Mouse (Mus musculus) neural tube, embryonic 12.5 days (tissue): ENCODE data around the gene Eefsec. TPM values are rescaled to one million over a fixed set of nuclear protein-coding genes. Genes with fewer than 3 reads are reported as not detected.
A peak's percentile ranks its signal among the peaks of the same experiment; 100 is the strongest.

Source experiments
- ATAC-seq: fragments of 200-750 bp; cut with Nextera tagmentation; 2 replicates; pipeline ENCODE4 v1.8.0; 2017; ENCODE audit warnings: low read depth, mild to moderate bottlenecking, moderate TSS enrichment, moderate library complexity; ENCODE audit not compliant: low FRiP score
- H3K27ac ChIP-seq: fragments of 300-500 bp; sonication (generic); 2 replicates; pipeline ENCODE4 v1.5.1; 2016
- H3K27me3 ChIP-seq: fragments of 300-500 bp; sonication (generic); replicated peaks from 2 replicates; pipeline ENCODE4 v1.6.1; 2016; ENCODE audit warnings: mild to moderate bottlenecking
- H3K36me3 ChIP-seq: fragments of 300-500 bp; sonication (generic); 2 replicates; pipeline ENCODE4 v1.6.1; 2016; ENCODE audit warnings: mild to moderate bottlenecking
- H3K4me1 ChIP-seq: fragments of 300-500 bp; sonication (generic); 2 replicates; pipeline ENCODE4 v1.6.1; 2016
- H3K4me2 ChIP-seq: fragments of 300-500 bp; sonication (generic); replicated peaks from 2 replicates; pipeline ENCODE4 v1.6.1; 2016; ENCODE audit warnings: mild to moderate bottlenecking
- H3K4me3 ChIP-seq: fragments of 300-500 bp; sonication (generic); 2 replicates; pipeline ENCODE4 v1.5.1; 2016
- H3K9ac ChIP-seq: fragments of 300-500 bp; sonication (generic); 2 replicates; pipeline ENCODE4 v1.6.1; 2016; ENCODE audit warnings: mild to moderate bottlenecking
- H3K9me3 ChIP-seq: fragments of 300-500 bp; sonication (generic); 2 replicates; pipeline ENCODE4 v1.6.1; 2016; ENCODE audit warnings: mild to moderate bottlenecking
- WGBS: fragments of 180-500 bp; shearing (Covaris S2); methylation state at CpG from one replicate; pipeline ENCODE4 v1.1.7; 2016; 5-methylcytosine and 5-hydroxymethylcytosine counted together
- polyA plus RNA-seq: library from polyadenylated mRNA; unstranded; fragments of >200 nt; fragmentation: Nextera tagmentation; extraction: Ambion mirVana; gene quantifications from 2 replicates; pipeline ENCODE4 v1.2.1, GENCODE M21; 2016

Eefsec gene
- polyA plus RNA-seq = 26.2 and 29.2 TPM in 2 replicates

DNA sequence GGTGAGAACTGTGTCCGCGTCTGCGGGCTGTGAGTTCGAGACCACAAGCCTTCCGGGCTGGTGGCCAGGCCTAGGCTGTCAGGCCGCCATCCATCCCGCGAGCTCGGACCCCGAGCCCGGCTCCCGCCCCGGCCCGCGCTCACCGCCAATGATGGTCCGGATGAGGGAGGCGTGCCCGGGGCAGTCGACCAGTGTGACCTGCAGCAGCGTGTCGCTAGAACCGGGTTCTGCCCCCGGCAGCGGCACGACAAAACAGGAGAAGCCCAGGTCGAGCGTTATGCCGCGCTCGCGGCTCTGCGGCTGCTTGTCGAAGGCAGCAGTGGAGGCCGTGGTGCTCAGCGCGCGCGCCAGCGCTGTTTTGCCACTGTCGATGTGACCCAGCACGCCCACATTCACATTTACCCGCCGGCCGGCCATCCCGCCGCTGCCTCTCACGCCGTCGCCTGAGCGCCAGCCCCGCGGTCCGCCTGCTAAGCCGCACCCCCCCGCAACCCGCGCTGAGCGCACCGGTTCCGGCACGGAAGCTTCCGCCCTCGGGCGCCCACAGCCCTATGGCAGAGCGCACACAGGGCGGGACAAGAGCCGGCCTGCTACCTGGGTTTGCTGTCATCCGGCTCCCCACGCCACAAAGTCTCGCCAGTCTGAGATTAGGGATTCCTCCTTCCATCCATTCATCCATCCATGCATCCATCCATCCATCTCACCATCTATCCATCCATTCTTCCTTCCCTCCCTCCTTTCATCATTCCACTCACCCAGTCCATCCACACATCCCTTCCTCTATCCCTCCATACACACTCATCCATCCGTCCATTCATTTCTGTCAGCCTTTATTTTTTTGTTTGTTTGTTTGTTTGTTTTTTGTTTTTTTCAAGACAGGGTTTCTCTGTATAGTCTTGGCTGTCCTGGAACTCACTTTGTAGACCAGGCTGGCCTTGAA is at the start of gene Eefsec:
Gene Eefsec, minus strand, starts transcription at position 477 of the 940 bp plus-strand sequence.
- WGBS = under 1% methylated on average over 72 of the region's 72 CpGs
- ATAC-seq = peak; percentile 89

DNA sequence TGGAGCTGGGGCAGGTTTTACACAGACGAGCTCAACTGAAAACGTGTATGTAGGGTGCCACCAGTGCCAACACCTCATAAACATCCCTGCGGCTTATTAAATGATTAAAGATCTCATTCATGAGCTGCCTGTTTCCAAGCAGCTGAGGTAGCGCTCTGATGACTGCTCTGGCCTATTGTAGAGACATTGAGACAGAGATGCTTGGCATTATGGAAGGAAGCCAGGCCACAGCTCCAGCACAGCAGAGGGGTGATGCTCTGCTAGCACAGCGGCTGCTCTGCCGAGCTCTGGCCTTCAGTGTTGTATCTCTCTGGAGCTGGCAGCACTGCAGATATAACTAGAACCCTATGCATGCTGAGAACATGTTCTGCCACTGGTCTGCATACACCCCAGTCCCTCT is 47.4 kb upstream of the Eefsec start:
- H3K9me3 ChIP-seq = no peaks in the 10 kb centered on the region
- H3K4me2 ChIP-seq = no peak overlapping the region
- H3K4me1 ChIP-seq = no peaks in the 10 kb centered on the region
- no peaks in the 10 kb centered on the region for H3K27me3 ChIP-seq
- H3K27ac ChIP-seq = no peak overlapping the region
- 91% methylated on average over 6 of the region's 6 CpGs for WGBS
- H3K36me3 ChIP-seq = peaks cover 57% of the 10 kb centered on the region
- no peak overlapping the region for H3K4me3 ChIP-seq
- ATAC-seq = no peak
- no peak overlapping the region for H3K9ac ChIP-seq

More for the DNA sequence above, at the start of gene Eefsec:
- H3K9me3 ChIP-seq = no peaks in the 10 kb centered on the region
- peak within 1 kb of the TSS; percentile 81 for H3K4me3 ChIP-seq
- no peaks in the 10 kb centered on the region for H3K36me3 ChIP-seq
- H3K27me3 ChIP-seq = no peaks in the 10 kb centered on the region
- no peak within 1 kb of the TSS for H3K27ac ChIP-seq
- peaks cover 4% of the 10 kb centered on the region for H3K4me1 ChIP-seq
- peak within 1 kb of the TSS; percentile 87 for H3K9ac ChIP-seq
- peak within 1 kb of the TSS; percentile 81 for H3K4me2 ChIP-seq

DNA sequence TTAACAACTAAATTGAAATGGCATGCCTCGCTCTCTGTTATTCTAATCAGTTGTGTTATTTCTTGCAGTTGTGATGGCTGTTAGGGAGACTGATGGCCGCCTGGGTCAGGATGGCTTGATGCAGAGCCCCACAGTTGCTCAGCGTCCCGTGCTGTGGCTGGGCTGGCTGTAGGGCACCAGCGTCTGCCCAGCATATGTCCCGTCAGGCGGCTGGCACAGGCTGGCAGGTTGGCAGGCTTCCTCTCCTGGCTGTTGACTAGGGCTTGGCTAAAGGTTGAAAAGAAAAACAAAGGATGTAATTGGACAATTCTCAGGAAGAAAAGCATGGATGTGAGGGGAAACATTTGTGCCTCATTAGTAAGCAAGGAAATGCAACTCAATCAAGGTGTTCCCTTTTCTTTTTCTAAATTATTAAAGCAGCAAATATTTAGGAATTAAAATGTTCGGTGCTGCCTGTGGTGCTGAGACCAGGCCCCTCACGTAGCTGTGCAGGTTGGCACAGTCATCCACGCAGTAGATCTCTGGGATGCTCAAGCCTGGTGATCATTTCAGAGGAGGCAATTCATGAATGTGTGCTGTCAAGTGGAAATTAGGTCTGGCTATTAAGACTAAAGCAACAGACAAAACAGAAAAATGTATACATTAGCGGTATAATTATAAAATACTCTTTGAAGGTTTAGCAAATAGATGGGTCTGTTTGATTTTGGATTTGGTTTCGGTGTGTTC is 44.5 kb upstream of the Eefsec start:
- Histone ChIP-seq H3K36me3 (peaks cover 59% of the 10 kb centered on the region), H3K27ac (no peak overlapping the region), H3K27me3 (no peaks in the 10 kb centered on the region), H3K4me3 (no peak overlapping the region), H3K4me2 (no peak overlapping the region), H3K4me1 (no peaks in the 10 kb centered on the region), H3K9ac (no peak overlapping the region), H3K9me3 (no peaks in the 10 kb centered on the region)
- 95% methylated on average over 12 of the region's 12 CpGs for WGBS
- no peak for ATAC-seq

DNA sequence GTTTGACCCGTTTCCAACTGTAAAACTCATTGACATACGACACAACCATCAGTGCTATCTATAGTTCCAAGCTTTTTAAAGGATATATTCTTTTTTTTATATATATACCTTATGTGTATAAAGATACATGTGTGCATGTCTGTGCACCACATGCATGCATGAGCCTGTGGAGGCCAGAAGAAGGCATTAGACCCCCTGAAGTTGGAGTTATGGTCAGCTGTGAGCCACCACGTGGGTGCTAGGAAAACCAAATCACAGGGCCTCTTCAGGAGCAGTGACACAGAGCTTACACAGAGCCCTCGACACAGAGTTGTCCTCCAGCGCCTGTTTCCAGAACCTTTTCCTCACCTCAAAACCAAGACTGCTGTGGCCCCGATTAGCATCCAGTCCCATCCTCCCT is 43.5 kb upstream of the Eefsec start:
- H3K4me1 ChIP-seq = no peaks in the 10 kb centered on the region
- no peak overlapping the region for H3K9ac ChIP-seq
- H3K4me3 ChIP-seq = no peak overlapping the region
- H3K36me3 ChIP-seq = peaks cover 62% of the 10 kb centered on the region
- no peak overlapping the region for H3K4me2 ChIP-seq
- no peaks in the 10 kb centered on the region for H3K9me3 ChIP-seq
- ATAC-seq = no peak
- 91% methylated on average over 6 of the region's 6 CpGs for WGBS
- no peak overlapping the region for H3K27ac ChIP-seq
- no peaks in the 10 kb centered on the region for H3K27me3 ChIP-seq

DNA sequence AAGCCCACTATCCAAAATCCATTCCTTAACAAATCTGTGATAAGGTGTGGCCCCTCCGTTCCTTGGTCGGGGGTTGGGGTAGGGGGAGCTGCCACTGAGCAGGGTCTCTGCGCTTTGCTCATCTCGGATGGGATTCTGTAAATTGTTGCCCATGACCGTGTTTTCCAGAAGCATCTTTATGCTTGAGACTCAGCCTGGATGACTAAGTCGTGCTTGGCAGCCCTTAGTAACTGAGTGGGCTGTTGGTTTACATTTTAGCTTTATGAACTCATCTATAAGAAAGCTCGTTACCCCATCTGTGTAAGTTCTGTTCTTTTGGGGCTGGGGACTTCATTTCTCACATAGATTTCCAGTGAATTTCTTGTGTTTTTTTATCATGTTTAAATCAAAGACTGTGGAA is 42.7 kb upstream of the Eefsec start:
- Histone ChIP-seq H3K4me1 (no peaks in the 10 kb centered on the region), H3K9ac (no peak overlapping the region), H3K27ac (no peak overlapping the region), H3K36me3 (peaks cover 69% of the 10 kb centered on the region), H3K4me2 (no peak overlapping the region), H3K4me3 (no peak overlapping the region), H3K27me3 (no peaks in the 10 kb centered on the region), H3K9me3 (no peaks in the 10 kb centered on the region)
- WGBS = 94% methylated on average over 7 of the region's 7 CpGs
- no peak for ATAC-seq

DNA sequence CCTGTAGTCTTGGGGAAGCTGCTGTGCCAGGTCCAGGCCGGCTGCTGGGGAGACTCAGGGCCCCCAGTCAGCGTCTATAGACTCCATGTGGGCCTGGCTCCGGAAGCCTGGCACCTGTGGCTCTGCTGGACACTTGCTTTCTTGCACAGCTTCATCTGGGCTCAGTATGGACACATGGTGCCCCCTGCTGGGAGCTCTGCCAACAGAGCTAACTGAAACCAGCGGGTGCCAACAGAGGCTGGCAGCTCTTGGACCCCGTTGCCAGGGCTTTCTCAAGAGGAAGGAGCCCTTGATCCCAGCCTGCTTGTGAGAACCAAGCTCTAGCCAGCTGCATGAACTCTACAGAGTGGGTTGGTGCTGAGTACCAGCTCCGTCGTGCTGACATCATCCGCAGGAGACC is 40.6 kb upstream of the Eefsec start:
- Histone ChIP-seq H3K9me3 (no peaks in the 10 kb centered on the region), H3K9ac (no peak overlapping the region), H3K27me3 (no peaks in the 10 kb centered on the region), H3K4me3 (no peak overlapping the region), H3K27ac (no peak overlapping the region), H3K4me1 (no peaks in the 10 kb centered on the region), H3K36me3 (peaks cover 67% of the 10 kb centered on the region), H3K4me2 (no peak overlapping the region)
- ATAC-seq = no peak
- 89% methylated on average over 8 of the region's 8 CpGs for whole genome bisulfite sequencing

DNA sequence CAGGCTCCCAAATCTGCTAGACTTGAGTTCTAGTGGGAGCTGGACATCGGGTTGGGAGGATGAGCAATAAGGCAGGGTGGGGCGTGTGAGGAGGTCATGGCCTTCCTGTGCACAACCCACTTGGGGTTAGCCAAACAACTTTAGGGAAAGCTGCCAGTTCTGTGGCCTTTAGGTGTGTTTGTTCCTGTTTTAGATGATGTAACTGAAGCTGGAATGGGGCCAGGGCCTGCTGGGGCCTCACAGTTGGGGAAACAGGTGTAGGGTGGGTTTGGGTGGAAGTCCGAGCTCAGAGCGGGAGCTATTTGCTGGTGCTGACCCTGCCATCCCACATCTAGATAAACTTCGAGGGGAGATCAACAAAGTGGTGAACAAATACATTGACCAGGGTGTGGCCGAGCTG is 39.0 kb upstream of the Eefsec start:
- no peak for ATAC-seq
- Histone ChIP-seq H3K4me3 (no peak overlapping the region), H3K27me3 (no peaks in the 10 kb centered on the region), H3K4me1 (no peaks in the 10 kb centered on the region), H3K9me3 (no peaks in the 10 kb centered on the region), H3K36me3 (peaks cover 75% of the 10 kb centered on the region), H3K4me2 (no peak overlapping the region), H3K9ac (no peak overlapping the region), H3K27ac (no peak overlapping the region)
- 97% methylated on average over 6 of the region's 6 CpGs for WGBS

DNA sequence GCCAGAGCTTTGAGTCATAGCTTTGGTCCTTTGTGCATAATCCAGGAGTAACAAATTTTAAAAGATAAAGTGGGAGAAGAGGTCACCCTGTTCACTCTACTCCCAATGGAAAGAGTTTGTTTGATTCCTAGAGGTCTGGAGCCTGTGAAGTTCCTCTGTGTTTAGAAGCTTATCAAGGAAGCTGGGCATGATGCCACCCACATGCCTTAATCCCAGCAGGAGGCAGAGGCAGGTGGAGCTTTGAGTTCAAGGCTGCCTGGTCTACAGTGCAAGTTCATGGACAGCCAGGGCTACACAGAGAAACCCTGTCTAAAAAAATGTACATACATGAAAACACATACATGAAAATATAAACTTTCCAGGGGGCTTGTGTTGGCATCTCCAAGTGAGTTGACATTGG is 37.6 kb upstream of the Eefsec start:
- no peaks in the 10 kb centered on the region for H3K27me3 ChIP-seq
- no peaks in the 10 kb centered on the region for H3K4me1 ChIP-seq
- H3K4me2 ChIP-seq = no peak overlapping the region
- no peak overlapping the region for H3K4me3 ChIP-seq
- no peak overlapping the region for H3K27ac ChIP-seq
- no peak overlapping the region for H3K9ac ChIP-seq
- peaks cover 85% of the 10 kb centered on the region for H3K36me3 ChIP-seq
- no peaks in the 10 kb centered on the region for H3K9me3 ChIP-seq
- no peak for ATAC-seq

DNA sequence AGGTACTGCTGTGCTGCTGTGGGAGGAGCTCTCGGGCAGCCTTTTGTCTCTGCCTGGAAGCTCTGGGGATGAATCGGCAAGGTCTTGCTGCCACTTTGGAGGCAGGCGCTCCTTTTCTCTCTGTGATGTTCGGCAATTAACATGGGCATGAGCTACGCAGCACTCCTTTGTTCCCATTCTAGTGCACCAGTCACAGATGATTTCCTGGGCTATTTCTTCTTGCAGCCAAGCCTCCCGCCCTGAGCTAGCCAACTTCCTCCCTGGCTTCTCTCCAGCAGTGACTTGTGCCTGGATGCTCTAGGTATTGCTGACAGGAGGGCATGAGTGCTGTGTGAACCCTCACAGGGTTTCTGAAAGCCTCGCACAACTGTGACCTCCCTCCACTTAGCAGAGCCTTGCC is 36.8 kb upstream of the Eefsec start:
- Histone ChIP-seq H3K27me3 (no peaks in the 10 kb centered on the region), H3K4me1 (no peaks in the 10 kb centered on the region), H3K27ac (no peak overlapping the region), H3K4me3 (no peak overlapping the region), H3K9me3 (no peaks in the 10 kb centered on the region), H3K9ac (no peak overlapping the region), H3K4me2 (no peak overlapping the region), H3K36me3 (peaks cover 79% of the 10 kb centered on the region)
- 42% methylated on average over 7 of the region's 7 CpGs for WGBS
- no peak for ATAC-seq

DNA sequence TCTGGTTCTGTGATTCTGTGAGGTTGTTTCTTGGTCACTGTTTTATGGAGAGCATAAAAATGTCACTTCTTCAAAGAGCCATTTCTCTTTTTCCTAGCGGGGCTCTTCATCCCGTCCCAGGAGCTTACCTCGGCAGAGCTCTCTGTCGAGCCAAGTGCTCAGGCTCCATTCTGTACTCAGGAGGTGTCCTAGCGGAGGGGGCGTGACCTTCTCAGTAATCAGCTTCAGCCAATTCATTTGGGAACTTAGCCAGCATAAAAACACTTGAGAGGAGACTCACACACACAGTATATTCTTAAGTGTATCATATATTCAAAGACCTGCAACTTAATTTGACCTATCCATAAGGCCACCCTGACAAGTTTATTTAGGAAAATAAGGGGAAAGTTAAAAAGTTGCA is 34.1 kb upstream of the Eefsec start:
- no peak overlapping the region for H3K4me2 ChIP-seq
- WGBS = 22% methylated on average over 6 of the region's 6 CpGs
- peaks cover 78% of the 10 kb centered on the region for H3K36me3 ChIP-seq
- ATAC-seq = no peak
- no peaks in the 10 kb centered on the region for H3K4me1 ChIP-seq
- H3K27ac ChIP-seq = no peak overlapping the region
- H3K9me3 ChIP-seq = no peaks in the 10 kb centered on the region
- no peaks in the 10 kb centered on the region for H3K27me3 ChIP-seq
- no peak overlapping the region for H3K9ac ChIP-seq
- H3K4me3 ChIP-seq = no peak overlapping the region

DNA sequence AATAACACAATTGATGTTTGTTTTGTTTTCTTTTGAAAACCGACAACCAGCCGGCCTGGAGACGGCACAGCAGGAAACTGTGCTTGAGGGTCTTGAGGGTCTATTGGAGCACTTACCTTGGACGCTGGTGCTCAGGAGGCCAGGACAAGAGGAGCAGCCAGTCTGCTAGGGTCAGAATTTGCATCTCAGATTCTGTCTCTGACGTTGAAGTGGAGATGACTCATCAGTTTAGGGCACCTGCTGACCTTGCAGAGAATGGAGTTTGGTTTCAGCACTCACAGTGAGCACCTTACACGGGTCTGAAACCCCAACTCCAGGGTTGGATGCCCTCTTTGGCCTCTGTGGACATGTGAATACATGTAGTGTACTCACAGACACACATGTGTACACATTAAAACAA is 23.5 kb upstream of the Eefsec start:
- Histone ChIP-seq H3K36me3 (peaks cover 63% of the 10 kb centered on the region), H3K9me3 (no peaks in the 10 kb centered on the region), H3K27me3 (no peaks in the 10 kb centered on the region), H3K4me2 (no peak overlapping the region), H3K4me1 (peaks cover 11% of the 10 kb centered on the region), H3K9ac (no peak overlapping the region), H3K4me3 (no peak overlapping the region), H3K27ac (no peak overlapping the region)
- WGBS = 72% methylated on average over 6 of the region's 6 CpGs
- no peak for ATAC-seq

DNA sequence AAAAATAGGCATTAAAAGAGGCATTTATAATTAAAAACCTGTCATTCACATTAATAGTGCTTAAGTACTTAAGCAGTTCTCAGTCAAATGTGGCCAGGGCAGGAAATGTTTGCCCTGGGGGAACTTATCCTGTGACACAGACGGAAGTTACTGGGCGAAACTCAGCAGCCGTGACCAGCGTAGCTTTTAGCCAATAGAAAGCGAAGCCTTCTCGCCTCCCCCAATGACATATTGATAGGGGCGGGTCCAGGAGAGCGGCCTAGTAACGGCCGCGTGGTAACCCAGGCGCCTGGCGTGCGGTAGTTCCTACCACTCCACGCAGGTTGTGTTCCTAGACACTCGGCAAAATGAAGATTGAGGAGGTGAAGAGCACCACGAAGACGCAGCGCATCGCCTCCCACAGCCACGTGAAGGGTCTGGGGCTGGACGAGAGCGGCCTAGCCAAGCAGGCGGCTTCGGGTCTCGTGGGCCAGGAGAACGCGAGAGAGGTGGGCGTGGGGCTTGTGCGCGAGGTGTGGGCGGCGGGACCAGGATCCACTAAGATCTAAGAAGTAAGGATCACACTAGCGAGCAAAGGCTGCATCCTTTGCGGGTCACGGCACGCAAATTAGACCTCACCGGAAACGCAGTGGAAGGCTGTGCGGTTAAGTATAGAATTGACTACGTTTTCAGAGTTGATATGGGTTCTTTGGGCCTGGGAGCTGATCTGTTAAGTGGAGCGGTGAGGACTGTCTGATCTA is 19.0 kb upstream of the Eefsec start, which contains the start of gene Ruvbl1:
Gene Ruvbl1, plus strand, starts transcription at position 229 of the 740 bp plus-strand sequence.
- ATAC-seq = peak; percentile 100
- under 1% methylated on average over 42 of the region's 42 CpGs for WGBS
- H3K27ac ChIP-seq = no peak within 1 kb of the TSS

More for the DNA sequence above, 19.0 kb upstream of the Eefsec start, which contains the start of gene Ruvbl1:
- Histone ChIP-seq H3K9ac (peak within 1 kb of the TSS; percentile 70), H3K27me3 (no peaks in the 10 kb centered on the region), H3K36me3 (peaks cover 21% of the 10 kb centered on the region), H3K4me1 (peaks cover 11% of the 10 kb centered on the region), H3K4me3 (peak within 1 kb of the TSS; percentile 63), H3K4me2 (peak within 1 kb of the TSS; percentile 88), H3K9me3 (no peaks in the 10 kb centered on the region)
